Mouse (Mus musculus): ENCODE data around the gene Eya3. TPM values are rescaled to one million over a fixed set of nuclear protein-coding genes. Genes with fewer than 3 reads are reported as not detected.

The Eya3 gene
- polyA plus RNA-seq, 1 experiment from 2014 or later: 34.1 TPM

- ATAC-seq (ENCODE audit: low FRiP score) (no peak), DNase-seq (ENCODE audit: low spot score) (no peak)
- Histone ChIP-seq H3K27me3 (ENCODE audit: control insufficient read depth, insufficient read depth, low read length) (no peaks in the 10 kb centered on the region), H3K4me3 (ENCODE audit: low read depth, low read length) (no peak overlapping the region), H3K4me1 (replicated peaks; ENCODE audit: control insufficient read depth, insufficient read depth, low read length) (no peaks in the 10 kb centered on the region), H3K36me3 (ENCODE audit: control insufficient read depth, insufficient read depth, low read length) (no peaks in the 10 kb centered on the region), H3K9ac (ENCODE audit: low read depth, low read length) (no peak overlapping the region), H3K4me2 (replicated peaks; ENCODE audit: low read depth, low read length) (no peak overlapping the region), H3K9me3 (ENCODE audit: control insufficient read depth, low read length) (no peaks in the 10 kb centered on the region), H3K27ac (ENCODE audit: low read depth, low read length) (no peak overlapping the region)
- WGBS: 90% methylated on average over 3 of the region's 3 CpGs
Measured at GRCm38 (mm10) chr4:132653799-132654198, 15.0 kb downstream of the Eya3 start.

- no peak overlapping the region for H3K4me2 ChIP-seq (replicated peaks; ENCODE audit: low read depth, low read length)
- no peaks in the 10 kb centered on the region for H3K36me3 ChIP-seq (ENCODE audit: control insufficient read depth, insufficient read depth, low read length)
- H3K27ac ChIP-seq (ENCODE audit: low read depth, low read length): no peak overlapping the region
- H3K4me3 ChIP-seq (ENCODE audit: low read depth, low read length): no peak overlapping the region
- no peaks in the 10 kb centered on the region for H3K9me3 ChIP-seq (ENCODE audit: control insufficient read depth, low read length)
- no peak for ATAC-seq (ENCODE audit: low FRiP score)
- no peak for DNase-seq (ENCODE audit: low spot score)
- no peaks in the 10 kb centered on the region for H3K4me1 ChIP-seq (replicated peaks; ENCODE audit: control insufficient read depth, insufficient read depth, low read length)
- WGBS: 91% methylated on average over 5 of the region's 5 CpGs
- H3K27me3 ChIP-seq (ENCODE audit: control insufficient read depth, insufficient read depth, low read length): no peaks in the 10 kb centered on the region
- H3K9ac ChIP-seq (ENCODE audit: low read depth, low read length): no peak overlapping the region
Measured at GRCm38 (mm10) chr4:132655290-132655689, 16.5 kb downstream of the Eya3 start.

- Histone ChIP-seq H3K36me3 (ENCODE audit: control insufficient read depth, insufficient read depth, low read length) (no peaks in the 10 kb centered on the region), H3K4me3 (ENCODE audit: low read depth, low read length) (no peak overlapping the region), H3K4me1 (replicated peaks; ENCODE audit: control insufficient read depth, insufficient read depth, low read length) (no peaks in the 10 kb centered on the region), H3K4me2 (replicated peaks; ENCODE audit: low read depth, low read length) (no peak overlapping the region), H3K9me3 (ENCODE audit: control insufficient read depth, low read length) (no peaks in the 10 kb centered on the region), H3K27me3 (ENCODE audit: control insufficient read depth, insufficient read depth, low read length) (no peaks in the 10 kb centered on the region), H3K9ac (ENCODE audit: low read depth, low read length) (no peak overlapping the region), H3K27ac (ENCODE audit: low read depth, low read length) (no peak overlapping the region)
- DNase-seq (ENCODE audit: low spot score) (no peak), ATAC-seq (ENCODE audit: low FRiP score) (no peak)
- WGBS: 86% methylated on average over 7 of the region's 7 CpGs
Measured at GRCm38 (mm10) chr4:132659106-132659505, 20.3 kb downstream of the Eya3 start.

- no peaks in the 10 kb centered on the region for H3K36me3 ChIP-seq (ENCODE audit: control insufficient read depth, insufficient read depth, low read length)
- no peak overlapping the region for H3K9ac ChIP-seq (ENCODE audit: low read depth, low read length)
- H3K4me2 ChIP-seq (replicated peaks; ENCODE audit: low read depth, low read length): no peak overlapping the region
- ATAC-seq (ENCODE audit: low FRiP score) (no peak), DNase-seq (ENCODE audit: low spot score) (no peak)
- H3K4me1 ChIP-seq (replicated peaks; ENCODE audit: control insufficient read depth, insufficient read depth, low read length): no peaks in the 10 kb centered on the region
- H3K4me3 ChIP-seq (ENCODE audit: low read depth, low read length): no peak overlapping the region
- no peaks in the 10 kb centered on the region for H3K9me3 ChIP-seq (ENCODE audit: control insufficient read depth, low read length)
- H3K27ac ChIP-seq (ENCODE audit: low read depth, low read length): no peak overlapping the region
- WGBS: 93% methylated on average over 5 of the region's 5 CpGs
- H3K27me3 ChIP-seq (ENCODE audit: control insufficient read depth, insufficient read depth, low read length): no peaks in the 10 kb centered on the region
Measured at GRCm38 (mm10) chr4:132672697-132673096, 33.9 kb downstream of the Eya3 start.

GRCm38 (mm10) chr4:132676771-132677539 lies 38.2 kb downstream of the Eya3 start:
- no peak overlapping the region for H3K27ac ChIP-seq (ENCODE audit: low read depth, low read length)
- no peaks in the 10 kb centered on the region for H3K36me3 ChIP-seq (ENCODE audit: control insufficient read depth, insufficient read depth, low read length)
- no peaks in the 10 kb centered on the region for H3K4me1 ChIP-seq (replicated peaks; ENCODE audit: control insufficient read depth, insufficient read depth, low read length)
- H3K4me3 ChIP-seq (ENCODE audit: low read depth, low read length): no peak overlapping the region
- DNase-seq (ENCODE audit: low spot score): peak; percentile 9
- no peak for ATAC-seq (ENCODE audit: low FRiP score)
- H3K9me3 ChIP-seq (ENCODE audit: control insufficient read depth, low read length): no peaks in the 10 kb centered on the region
- H3K27me3 ChIP-seq (ENCODE audit: control insufficient read depth, insufficient read depth, low read length): no peaks in the 10 kb centered on the region
- H3K4me2 ChIP-seq (replicated peaks; ENCODE audit: low read depth, low read length): no peak overlapping the region
- WGBS: 89% methylated on average over 7 of the region's 7 CpGs
- no peak overlapping the region for H3K9ac ChIP-seq (ENCODE audit: low read depth, low read length)

- no peak overlapping the region for H3K4me2 ChIP-seq (replicated peaks; ENCODE audit: low read depth, low read length)
- H3K9me3 ChIP-seq (ENCODE audit: control insufficient read depth, low read length): no peaks in the 10 kb centered on the region
- H3K27ac ChIP-seq (ENCODE audit: low read depth, low read length): no peak overlapping the region
- H3K9ac ChIP-seq (ENCODE audit: low read depth, low read length): no peak overlapping the region
- ATAC-seq (ENCODE audit: low FRiP score): no peak
- no peaks in the 10 kb centered on the region for H3K4me1 ChIP-seq (replicated peaks; ENCODE audit: control insufficient read depth, insufficient read depth, low read length)
- no peak overlapping the region for H3K4me3 ChIP-seq (ENCODE audit: low read depth, low read length)
- no peaks in the 10 kb centered on the region for H3K27me3 ChIP-seq (ENCODE audit: control insufficient read depth, insufficient read depth, low read length)
- DNase-seq (ENCODE audit: low spot score): no peak
- WGBS: 87% methylated on average over 2 of the region's 2 CpGs
- peaks cover 8% of the 10 kb centered on the region for H3K36me3 ChIP-seq (ENCODE audit: control insufficient read depth, insufficient read depth, low read length)
Measured at GRCm38 (mm10) chr4:132689634-132690033, 50.8 kb downstream of the Eya3 start.

GRCm38 (mm10) chr4:132693366-132693765 lies 54.6 kb downstream of the Eya3 start:
- Histone ChIP-seq H3K4me3 (ENCODE audit: low read depth, low read length) (no peak overlapping the region), H3K27me3 (ENCODE audit: control insufficient read depth, insufficient read depth, low read length) (no peaks in the 10 kb centered on the region), H3K4me2 (replicated peaks; ENCODE audit: low read depth, low read length) (no peak overlapping the region), H3K27ac (ENCODE audit: low read depth, low read length) (no peak overlapping the region), H3K9me3 (ENCODE audit: control insufficient read depth, low read length) (no peaks in the 10 kb centered on the region), H3K36me3 (ENCODE audit: control insufficient read depth, insufficient read depth, low read length) (peaks cover 8% of the 10 kb centered on the region), H3K4me1 (replicated peaks; ENCODE audit: control insufficient read depth, insufficient read depth, low read length) (no peaks in the 10 kb centered on the region), H3K9ac (ENCODE audit: low read depth, low read length) (no peak overlapping the region)
- 92% methylated on average over 3 of the region's 3 CpGs for WGBS
- ATAC-seq (ENCODE audit: low FRiP score) (no peak), DNase-seq (ENCODE audit: low spot score) (no peak)

- H3K27me3 ChIP-seq (ENCODE audit: control insufficient read depth, insufficient read depth, low read length): no peaks in the 10 kb centered on the region
- over 99% methylated on average over 5 of the region's 5 CpGs for WGBS
Measured at GRCm38 (mm10) chr4:132702076-132702475, 63.3 kb downstream of the Eya3 start.

GRCm38 (mm10) chr4:132706885-132707284 lies 68.1 kb downstream of the Eya3 start:
- Histone ChIP-seq H3K4me1 (replicated peaks; ENCODE audit: control insufficient read depth, insufficient read depth, low read length) (no peaks in the 10 kb centered on the region), H3K27me3 (ENCODE audit: control insufficient read depth, insufficient read depth, low read length) (no peaks in the 10 kb centered on the region), H3K27ac (ENCODE audit: low read depth, low read length) (no peak overlapping the region), H3K36me3 (ENCODE audit: control insufficient read depth, insufficient read depth, low read length) (peaks cover 14% of the 10 kb centered on the region), H3K9me3 (ENCODE audit: control insufficient read depth, low read length) (no peaks in the 10 kb centered on the region), H3K9ac (ENCODE audit: low read depth, low read length) (no peak overlapping the region), H3K4me2 (replicated peaks; ENCODE audit: low read depth, low read length) (no peak overlapping the region), H3K4me3 (ENCODE audit: low read depth, low read length) (no peak overlapping the region)
- DNase-seq (ENCODE audit: low spot score) (no peak), ATAC-seq (ENCODE audit: low FRiP score) (no peak)
- 96% methylated on average over 8 of the region's 8 CpGs for WGBS

More at GRCm38 (mm10) chr4:132702076-132702475, 63.3 kb downstream of the Eya3 start:
- DNase-seq (ENCODE audit: low spot score) (no peak), ATAC-seq (ENCODE audit: low FRiP score) (no peak)
- H3K27ac ChIP-seq (ENCODE audit: low read depth, low read length): no peak overlapping the region
- H3K4me3 ChIP-seq (ENCODE audit: low read depth, low read length): no peak overlapping the region
- no peaks in the 10 kb centered on the region for H3K4me1 ChIP-seq (replicated peaks; ENCODE audit: control insufficient read depth, insufficient read depth, low read length)
- H3K9me3 ChIP-seq (ENCODE audit: control insufficient read depth, low read length): no peaks in the 10 kb centered on the region
- no peak overlapping the region for H3K9ac ChIP-seq (ENCODE audit: low read depth, low read length)
- no peak overlapping the region for H3K4me2 ChIP-seq (replicated peaks; ENCODE audit: low read depth, low read length)
- H3K36me3 ChIP-seq (ENCODE audit: control insufficient read depth, insufficient read depth, low read length): 0 out of 2 replicates have a peak, but pooled peaks cover 4% of the 10 kb centered on the region

Data from hindbrain, embryonic 11.5 days (tissue).